Mouse (Mus musculus): Measurements from ENCODE around the gene Gm13889. TPM values are rescaled to one million over a fixed set of nuclear protein-coding genes. Genes with fewer than 3 reads are reported as not detected.
A peak's percentile ranks its signal among the peaks of the same experiment; 100 is the strongest.

The Gm13889 gene
- polyA plus RNA-seq, 1 experiment from 2014 or later, result 3.7 TPM

DNA sequence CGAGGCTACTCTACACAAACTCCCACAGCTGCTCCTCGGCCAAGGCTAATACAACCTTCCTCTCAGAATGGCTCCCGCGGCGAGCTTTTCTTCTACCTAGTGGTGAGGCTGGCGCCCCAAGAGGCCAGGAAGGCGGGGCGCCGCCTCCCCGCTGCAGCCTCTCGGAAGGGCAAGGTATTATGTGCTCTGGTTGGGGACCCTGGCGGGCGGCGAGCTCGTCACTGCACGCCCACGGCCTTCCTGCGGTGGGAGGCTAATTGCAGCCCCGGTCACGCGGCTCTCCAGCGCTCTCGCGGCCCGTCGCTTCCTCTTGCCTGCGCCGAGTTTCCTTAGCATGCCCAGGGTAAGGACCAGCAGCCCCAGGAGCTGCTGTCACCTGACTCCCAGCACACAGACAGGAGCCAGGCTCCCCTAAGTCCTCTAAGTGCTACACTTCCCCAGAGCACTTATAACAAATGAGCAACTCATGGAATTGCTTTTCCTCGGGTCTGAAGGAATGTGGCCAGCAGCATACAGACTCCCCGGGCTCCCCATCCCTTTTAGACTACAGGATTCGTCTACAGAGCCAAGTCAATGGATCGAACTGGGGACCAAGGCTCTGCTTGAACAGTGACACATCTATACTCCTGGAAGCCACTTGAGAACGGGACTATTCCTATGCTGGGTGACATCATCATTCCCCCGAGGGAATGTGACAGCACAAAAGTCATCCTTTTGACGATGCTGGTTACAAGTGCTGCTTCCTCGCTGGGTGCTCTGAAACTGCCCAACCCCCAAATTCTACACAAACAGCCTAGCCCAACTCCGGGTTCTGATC, 19.6 kb upstream of the Gm13889 start:
- WGBS, result 2% methylated on average over 37 of the region's 37 CpGs
- Histone ChIP-seq H3K27ac (peak overlapping the region; percentile 8), H3K4me3 (peak overlapping the region; percentile 49), H3K36me3 (peaks cover 31% of the 10 kb centered on the region), H3K9me3 (no peaks in the 10 kb centered on the region), H3K4me2 (peak overlapping the region; percentile 93), H3K9ac (peak overlapping the region; percentile 70), H3K27me3 (0 out of 2 replicates have a peak, but pooled peaks cover 2% of the 10 kb centered on the region), H3K4me1 (peaks cover 29% of the 10 kb centered on the region)
- peak; percentile 82 for ATAC-seq (ENCODE audit: insufficient number of reproducible peaks, insufficient read depth, low FRiP score, low TSS enrichment, low read depth)

DNA sequence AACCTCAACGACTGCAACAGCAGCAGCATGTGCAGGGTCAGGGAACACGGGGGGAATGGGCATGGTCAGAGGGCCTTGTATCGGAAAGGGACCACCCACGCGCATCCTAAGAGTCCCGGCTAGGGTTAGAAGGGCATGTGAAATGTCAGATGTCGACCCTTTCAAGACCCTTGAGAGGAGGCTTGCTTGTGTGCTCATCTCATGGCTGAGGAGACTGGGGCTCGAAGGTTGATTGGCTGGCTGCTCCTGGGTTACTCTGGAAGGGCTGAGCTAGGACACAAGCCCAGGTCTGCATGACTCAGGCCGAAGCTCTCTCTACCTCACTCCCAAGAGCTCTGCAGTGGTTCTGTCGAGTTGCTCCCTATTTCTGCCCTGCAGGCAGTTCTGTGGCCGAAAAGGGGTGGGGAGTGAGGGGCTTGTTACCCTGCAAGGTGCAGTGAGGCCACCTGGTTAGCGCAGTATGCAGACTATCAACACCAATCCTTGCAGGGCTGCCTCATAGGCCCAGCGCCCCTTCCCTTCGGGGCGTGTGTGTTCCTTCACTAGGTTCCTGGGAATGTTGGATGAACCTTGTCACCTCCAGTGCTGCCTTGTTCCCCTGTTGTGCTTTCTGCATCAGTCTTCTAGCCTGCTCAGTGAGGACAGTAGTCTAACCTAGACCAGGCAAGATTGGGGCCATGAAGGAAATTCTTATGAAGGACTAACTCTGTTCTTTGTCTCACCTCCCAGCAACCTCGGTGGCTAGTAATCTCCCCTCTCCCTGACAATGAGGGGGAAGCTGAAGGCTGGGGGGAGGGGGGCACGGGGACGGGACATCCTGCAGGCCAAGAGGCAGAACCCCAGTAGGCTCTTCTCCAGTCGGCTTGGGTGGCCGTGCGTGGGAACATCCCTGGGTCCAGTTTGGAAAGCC, 18.8 kb upstream of the Gm13889 start:
- Histone ChIP-seq H3K4me3 (peak overlapping the region; percentile 49), H3K36me3 (peaks cover 22% of the 10 kb centered on the region), H3K27me3 (0 out of 2 replicates have a peak, but pooled peaks cover 2% of the 10 kb centered on the region), H3K9me3 (no peaks in the 10 kb centered on the region), H3K4me1 (peaks cover 29% of the 10 kb centered on the region), H3K27ac (peak overlapping the region; percentile 8), H3K9ac (peak overlapping the region; percentile 70), H3K4me2 (peak overlapping the region; percentile 93)
- 14% methylated on average over 21 of the region's 21 CpGs for WGBS
- ATAC-seq (ENCODE audit: insufficient number of reproducible peaks, insufficient read depth, low FRiP score, low TSS enrichment, low read depth), result peak; percentile 22; the same call in 1 of the 2 replicates

- no peak for ATAC-seq (ENCODE audit: insufficient number of reproducible peaks, insufficient read depth, low FRiP score, low TSS enrichment, low read depth)
- Histone ChIP-seq H3K4me3 (no peak overlapping the region), H3K36me3 (peaks cover 15% of the 10 kb centered on the region), H3K27ac (no peak overlapping the region), H3K27me3 (0 out of 2 replicates have a peak, but pooled peaks cover 2% of the 10 kb centered on the region), H3K4me2 (no peak overlapping the region), H3K9ac (no peak overlapping the region), H3K4me1 (peaks cover 29% of the 10 kb centered on the region), H3K9me3 (no peaks in the 10 kb centered on the region)
- 39% methylated on average over 7 of the region's 7 CpGs for WGBS
Observed at GRCm38 (mm10) chr2:93975041-93975440, 18.0 kb upstream of the Gm13889 start.

GRCm38 (mm10) chr2:93971647-93972046, 14.6 kb upstream of the Gm13889 start:
- no peak overlapping the region for H3K4me2 ChIP-seq
- no peak for ATAC-seq (ENCODE audit: insufficient number of reproducible peaks, insufficient read depth, low FRiP score, low TSS enrichment, low read depth)
- 75% methylated on average over 3 of the region's 3 CpGs for WGBS
- no peak overlapping the region for H3K4me3 ChIP-seq
- H3K4me1 ChIP-seq, result peaks cover 17% of the 10 kb centered on the region
- 0 out of 2 replicates have a peak, but pooled peaks cover 2% of the 10 kb centered on the region for H3K27me3 ChIP-seq
- no peak overlapping the region for H3K27ac ChIP-seq
- no peaks in the 10 kb centered on the region for H3K9me3 ChIP-seq
- H3K9ac ChIP-seq, result no peak overlapping the region
- no peaks in the 10 kb centered on the region for H3K36me3 ChIP-seq

- WGBS, result 61% methylated on average over 7 of the region's 7 CpGs
- no peak overlapping the region for H3K4me2 ChIP-seq
- no peak overlapping the region for H3K4me3 ChIP-seq
- H3K9me3 ChIP-seq, result no peaks in the 10 kb centered on the region
- no peak; the same call in 1 of the 2 replicates for ATAC-seq (ENCODE audit: insufficient number of reproducible peaks, insufficient read depth, low FRiP score, low TSS enrichment, low read depth)
- no peaks in the 10 kb centered on the region for H3K36me3 ChIP-seq
- no peak overlapping the region for H3K9ac ChIP-seq
- H3K27me3 ChIP-seq, result peaks cover 13% of the 10 kb centered on the region; the same call in 1 of the 2 replicates
- H3K27ac ChIP-seq, result no peak overlapping the region
- H3K4me1 ChIP-seq, result peaks cover 4% of the 10 kb centered on the region
Observed at GRCm38 (mm10) chr2:93964494-93965160, 7.6 kb upstream of the Gm13889 start.

DNA sequence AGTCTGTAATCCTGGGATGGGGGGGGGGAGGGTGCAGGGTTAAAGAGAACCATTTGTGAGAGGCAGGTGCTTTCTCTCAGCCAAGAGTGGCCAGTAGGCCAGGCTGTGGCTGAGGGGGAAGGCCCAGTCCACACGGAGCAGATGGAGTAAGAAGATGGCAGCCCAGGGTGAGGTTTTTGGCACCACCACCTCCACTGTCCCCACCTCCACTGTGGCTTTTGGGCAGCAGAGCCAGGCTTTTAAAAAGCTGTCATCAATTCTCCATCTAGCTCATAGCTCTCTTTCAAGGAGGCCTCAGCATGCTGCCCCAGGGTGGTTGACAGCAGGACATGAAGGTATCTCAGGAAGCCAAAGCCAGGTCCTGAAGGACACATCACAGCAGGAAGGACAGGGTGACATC, 6.8 kb upstream of the Gm13889 start:
- no peak overlapping the region for H3K4me2 ChIP-seq
- no peak overlapping the region for H3K4me3 ChIP-seq
- H3K27me3 ChIP-seq, result peaks cover 19% of the 10 kb centered on the region
- no peak overlapping the region for H3K9ac ChIP-seq
- WGBS, result 86% methylated on average over 1 of the region's 1 CpGs
- no peak for ATAC-seq (ENCODE audit: insufficient number of reproducible peaks, insufficient read depth, low FRiP score, low TSS enrichment, low read depth)
- H3K27ac ChIP-seq, result no peak overlapping the region
- H3K4me1 ChIP-seq, result peaks cover 4% of the 10 kb centered on the region
- H3K9me3 ChIP-seq, result no peaks in the 10 kb centered on the region
- no peaks in the 10 kb centered on the region for H3K36me3 ChIP-seq

- peaks cover 9% of the 10 kb centered on the region for H3K4me1 ChIP-seq
- ATAC-seq (ENCODE audit: insufficient number of reproducible peaks, insufficient read depth, low FRiP score, low TSS enrichment, low read depth), result no peak
- H3K27ac ChIP-seq, result no peak overlapping the region
- H3K4me3 ChIP-seq, result no peak overlapping the region
- H3K36me3 ChIP-seq, result no peaks in the 10 kb centered on the region
- H3K9ac ChIP-seq, result no peak overlapping the region
- H3K27me3 ChIP-seq, result peaks cover 40% of the 10 kb centered on the region
- no peak overlapping the region for H3K4me2 ChIP-seq
- WGBS, result 64% methylated on average over 8 of the region's 8 CpGs
- H3K9me3 ChIP-seq, result no peaks in the 10 kb centered on the region
Observed at GRCm38 (mm10) chr2:93961716-93962115, 4.7 kb upstream of the Gm13889 start.

GRCm38 (mm10) chr2:93959346-93959745, 2.3 kb upstream of the Gm13889 start:
- H3K27me3 ChIP-seq, result peaks cover 63% of the 10 kb centered on the region
- no peak overlapping the region for H3K9ac ChIP-seq
- H3K27ac ChIP-seq, result no peak overlapping the region
- no peak overlapping the region for H3K4me3 ChIP-seq
- 73% methylated on average over 8 of the region's 8 CpGs for WGBS
- H3K4me1 ChIP-seq, result peaks cover 26% of the 10 kb centered on the region
- ATAC-seq (ENCODE audit: insufficient number of reproducible peaks, insufficient read depth, low FRiP score, low TSS enrichment, low read depth), result no peak
- no peaks in the 10 kb centered on the region for H3K9me3 ChIP-seq
- H3K4me2 ChIP-seq, result no peak overlapping the region
- H3K36me3 ChIP-seq, result no peaks in the 10 kb centered on the region

DNA sequence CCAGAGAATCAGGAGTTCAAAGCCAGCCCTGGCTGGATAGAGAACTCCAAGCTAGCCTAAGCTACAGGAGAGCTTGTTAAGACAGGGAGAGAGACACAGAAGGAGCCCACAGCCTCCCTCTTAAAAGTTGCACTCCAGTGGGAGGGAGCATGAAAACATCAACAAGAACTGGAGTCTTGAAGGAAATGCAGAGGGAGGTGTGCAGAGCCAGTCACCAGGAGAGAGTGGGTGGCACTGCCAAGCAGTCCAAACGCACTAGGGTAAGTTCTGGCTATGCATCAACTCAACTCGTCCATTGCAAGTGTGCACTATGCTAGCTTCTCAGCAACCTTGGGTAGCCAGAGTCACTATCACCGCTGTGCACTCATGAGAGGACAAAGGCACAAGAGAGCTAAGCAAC, 1.2 kb upstream of the Gm13889 start:
- Histone ChIP-seq H3K4me3 (no peak overlapping the region), H3K4me1 (peaks cover 26% of the 10 kb centered on the region), H3K27me3 (peaks cover 75% of the 10 kb centered on the region), H3K9me3 (no peaks in the 10 kb centered on the region), H3K9ac (no peak overlapping the region), H3K36me3 (no peaks in the 10 kb centered on the region), H3K4me2 (no peak overlapping the region), H3K27ac (no peak overlapping the region)
- no peak for ATAC-seq (ENCODE audit: insufficient number of reproducible peaks, insufficient read depth, low FRiP score, low TSS enrichment, low read depth)
- 72% methylated on average over 3 of the region's 3 CpGs for whole genome bisulfite sequencing

DNA sequence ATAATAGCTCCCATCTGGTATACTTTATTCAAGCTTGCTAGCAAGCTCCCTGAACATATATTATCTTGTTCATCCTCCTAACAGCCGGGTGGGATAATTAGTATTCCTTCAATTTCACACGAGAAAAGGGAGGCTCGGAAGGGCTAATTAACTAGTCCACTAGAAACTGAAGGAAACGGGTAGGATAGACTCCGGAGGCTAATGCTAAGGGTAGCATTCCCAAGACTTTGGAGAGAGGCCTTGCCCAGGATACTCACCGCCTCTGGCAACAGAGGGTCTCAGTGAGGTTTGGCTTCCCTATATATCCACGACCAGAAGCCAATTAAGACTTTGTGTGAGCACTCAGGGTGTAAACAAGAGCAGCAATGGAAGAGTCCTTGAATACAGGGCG, 779 bp upstream of the Gm13889 start:
- no peak for ATAC-seq (ENCODE audit: insufficient number of reproducible peaks, insufficient read depth, low FRiP score, low TSS enrichment, low read depth)
- 34% methylated on average over 8 of the region's 8 CpGs for WGBS
- Histone ChIP-seq H3K27ac (no peak overlapping the region), H3K4me1 (peaks cover 26% of the 10 kb centered on the region), H3K9me3 (no peaks in the 10 kb centered on the region), H3K4me2 (peak overlapping the region; percentile 94), H3K4me3 (no peak overlapping the region), H3K27me3 (peaks cover 79% of the 10 kb centered on the region), H3K36me3 (no peaks in the 10 kb centered on the region), H3K9ac (0 out of 2 replicates have a peak overlapping the region, but pooled peaks have one; percentile 74)

DNA sequence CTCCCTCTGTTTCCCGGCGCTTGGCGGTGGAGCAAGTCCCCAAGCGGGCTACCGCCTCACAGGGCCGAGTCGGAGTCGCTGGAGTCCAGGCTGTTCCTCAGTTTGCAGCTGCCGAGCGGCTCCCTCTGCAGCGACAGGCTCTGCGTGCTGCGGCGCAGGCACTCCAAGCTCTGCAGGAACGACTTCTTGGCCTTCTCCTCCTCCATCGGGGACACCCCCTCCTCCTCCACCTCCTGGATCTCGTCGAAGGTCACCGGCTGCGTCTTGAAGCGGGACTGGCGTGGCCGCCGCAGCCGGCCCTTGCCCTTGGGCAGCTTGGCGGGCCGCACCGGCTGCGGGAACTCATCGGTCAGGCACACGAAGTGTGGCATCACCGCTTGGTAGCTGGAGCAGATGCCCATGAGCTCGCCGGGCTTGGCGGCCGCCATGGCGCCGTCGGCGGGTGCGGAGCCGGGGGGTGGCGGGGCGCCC, 635 bp downstream of the Gm13889 start:
- H3K4me3 ChIP-seq, result peak overlapping the region; percentile 64
- H3K36me3 ChIP-seq, result no peaks in the 10 kb centered on the region
- H3K4me1 ChIP-seq, result peaks cover 26% of the 10 kb centered on the region
- peak overlapping the region; percentile 74 for H3K9ac ChIP-seq
- peak overlapping the region; percentile 94 for H3K4me2 ChIP-seq
- no peak for ATAC-seq (ENCODE audit: insufficient number of reproducible peaks, insufficient read depth, low FRiP score, low TSS enrichment, low read depth)
- no peak overlapping the region for H3K27ac ChIP-seq
- H3K9me3 ChIP-seq, result no peaks in the 10 kb centered on the region
- peaks cover 86% of the 10 kb centered on the region for H3K27me3 ChIP-seq
- under 1% methylated on average over 43 of the region's 44 CpGs for WGBS

All from embryonic facial prominence, embryonic 13.5 days (tissue).